Mouse (Mus musculus): Measurements from ENCODE around the gene Acap2. TPM values are rescaled to one million over a fixed set of nuclear protein-coding genes. Genes with fewer than 3 reads are reported as not detected.

Acap2 gene
- total RNA-seq, 2 experiments from 2014 or later = 9.0 to 10.0 TPM

DNA sequence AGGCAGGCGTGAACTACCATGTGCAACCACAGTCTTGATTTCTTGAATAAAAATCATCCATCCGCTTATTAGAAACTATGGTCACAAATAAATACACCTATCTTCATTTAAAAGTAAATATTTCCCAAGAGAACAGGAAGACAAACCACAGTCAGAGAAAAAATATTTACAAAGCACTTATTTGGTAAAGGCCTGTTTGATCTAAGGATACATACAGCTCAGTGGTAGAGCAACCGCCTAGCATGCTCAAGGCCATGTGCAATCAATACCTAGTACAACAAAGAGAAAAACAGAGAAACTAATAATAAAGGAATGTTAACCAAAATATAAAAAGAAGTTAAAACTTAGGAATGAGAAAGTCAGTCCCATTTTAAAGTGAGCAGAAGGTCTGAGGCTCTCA lies 28.8 kb downstream of the Acap2 start:
- no peak for DNase-seq
- intact Hi-C loops (cut with DNase I) = loop anchor here (5.0 kb wide), 1 partner anchor 35 kb away; no protein-coding TSS in a partner anchor

DNA sequence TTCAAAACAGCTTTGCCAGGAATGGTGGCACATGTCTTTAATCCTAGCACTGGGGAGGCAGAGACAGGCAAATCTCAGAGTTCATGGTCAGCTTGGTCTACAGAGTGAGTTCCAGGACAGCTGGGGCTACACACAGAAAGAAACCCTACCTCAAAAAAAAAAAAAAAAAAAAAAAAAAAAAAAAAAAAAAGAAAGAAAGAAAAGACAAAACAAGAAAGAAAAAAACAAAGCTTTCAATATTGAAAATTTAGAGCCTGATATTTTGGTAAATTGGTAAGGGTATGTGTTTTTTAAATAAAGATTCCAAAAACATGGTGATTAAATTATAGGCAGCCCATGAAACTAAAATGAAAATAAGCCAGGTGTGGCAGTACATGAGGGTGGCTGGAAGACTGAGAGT lies 29.6 kb downstream of the Acap2 start:
- DNase-seq = no peak
- intact Hi-C loops (cut with DNase I) = loop anchor here (5.0 kb wide), 1 partner anchor 34 kb away; no protein-coding TSS in a partner anchor

DNA sequence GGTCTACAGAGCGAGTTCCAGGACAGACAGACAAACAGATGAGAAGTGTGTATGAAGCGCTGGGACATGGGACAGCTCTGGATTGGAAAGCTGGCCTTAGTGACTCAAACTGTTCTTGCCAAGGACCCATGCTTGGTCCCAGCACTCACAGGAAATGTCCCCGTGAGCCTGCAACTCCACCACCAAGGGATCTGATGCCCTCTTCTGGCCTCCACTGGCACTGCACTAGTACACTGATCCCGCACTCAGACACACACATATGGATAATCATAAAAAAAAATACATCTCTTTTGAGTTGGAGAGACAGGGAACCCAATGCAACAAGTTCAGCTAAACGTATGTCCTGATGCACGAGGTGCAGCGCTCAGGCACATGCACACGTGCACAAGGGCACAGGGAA lies 30.7 kb downstream of the Acap2 start:
- intact Hi-C loops (cut with DNase I) = loop anchor here (5.0 kb wide), 1 partner anchor 33 kb away; no protein-coding TSS in a partner anchor
- DNase-seq = no peak

DNA sequence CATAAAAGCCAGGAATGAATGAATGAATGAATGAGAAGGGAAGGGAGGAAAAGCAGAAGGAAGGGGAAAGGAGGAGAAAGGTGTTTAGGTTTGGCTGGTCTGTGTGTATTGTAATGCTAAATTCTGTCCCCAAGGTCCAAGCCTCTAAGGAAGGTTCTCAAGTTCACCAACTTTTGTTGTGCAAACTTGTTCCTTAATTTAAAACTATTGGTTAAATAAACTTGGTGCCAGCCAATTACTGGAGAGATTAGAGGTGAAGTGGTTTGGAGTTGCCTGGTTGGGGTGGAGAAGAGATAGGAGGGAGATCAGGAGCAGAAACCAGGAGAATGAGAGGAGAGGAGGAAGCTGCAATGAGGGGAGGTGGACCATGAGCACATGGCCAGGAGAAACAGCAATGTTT lies 31.4 kb downstream of the Acap2 start:
- DNase-seq = no peak
- intact Hi-C loops (cut with DNase I) = no loop called here

DNA sequence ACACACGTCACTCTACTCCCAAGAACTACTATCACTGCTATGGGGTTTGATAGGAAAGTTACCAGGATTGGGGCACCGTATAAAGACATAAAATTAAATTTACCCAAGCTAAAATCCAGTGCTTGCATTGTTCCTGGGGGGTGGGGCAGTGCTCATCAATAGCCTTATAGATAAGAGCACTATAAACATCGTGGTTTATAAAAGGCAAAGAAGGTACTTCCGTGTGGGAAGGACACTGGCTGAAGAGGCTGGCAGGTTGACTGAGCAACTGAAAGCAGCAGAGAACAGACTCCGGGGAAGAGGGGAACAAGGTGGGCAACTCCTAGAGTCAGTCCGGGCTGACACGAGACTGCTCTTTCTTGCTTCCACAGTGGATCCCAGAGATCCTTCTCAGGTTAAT lies 33.1 kb downstream of the Acap2 start:
- no peak for DNase-seq

DNA sequence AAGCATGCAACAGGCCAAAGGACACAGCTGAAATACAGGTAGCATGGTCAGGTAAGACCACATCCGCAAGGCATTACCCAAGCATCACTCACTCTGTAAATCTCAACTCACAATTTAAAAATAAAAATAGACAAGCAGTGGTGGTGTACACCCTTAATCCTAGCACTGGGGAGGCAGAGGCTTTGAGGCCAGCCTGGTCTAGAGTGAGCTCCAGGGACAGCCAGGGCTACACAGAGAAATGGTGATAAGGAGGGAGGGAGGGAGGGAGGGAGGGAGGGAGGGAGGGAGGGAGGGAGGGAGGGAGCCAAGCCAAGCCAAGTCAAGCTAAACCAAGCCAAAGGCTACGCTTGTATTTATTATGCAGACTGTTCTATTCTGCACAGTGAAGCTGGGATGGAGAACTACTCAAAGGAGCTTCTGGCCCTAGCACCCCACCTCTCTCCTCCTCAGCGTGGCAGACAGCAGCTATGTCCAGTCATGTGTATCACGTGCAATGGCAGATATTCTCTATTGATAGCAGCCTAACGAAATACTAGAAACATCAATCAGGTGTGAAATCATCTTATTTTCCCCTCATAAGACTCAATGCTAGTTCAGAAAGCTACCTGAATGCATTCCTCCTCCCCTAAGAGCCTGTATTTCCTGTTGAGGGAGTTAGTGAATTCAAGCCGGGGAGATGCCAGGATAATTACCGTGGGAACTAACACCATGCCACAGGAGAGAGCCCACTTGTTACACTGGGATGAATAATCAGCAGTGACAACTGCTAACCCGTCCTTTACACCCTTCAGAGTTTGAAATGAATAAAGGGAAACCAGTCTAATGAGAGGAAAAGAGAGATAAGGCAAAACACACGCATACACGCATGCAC lies 33.8 kb downstream of the Acap2 start:
- no peak for DNase-seq
- intact Hi-C loops (cut with DNase I) = no loop called here

More for the DNA sequence above, 33.1 kb downstream of the Acap2 start:
- intact Hi-C loops (cut with DNase I) = no loop called here

DNA sequence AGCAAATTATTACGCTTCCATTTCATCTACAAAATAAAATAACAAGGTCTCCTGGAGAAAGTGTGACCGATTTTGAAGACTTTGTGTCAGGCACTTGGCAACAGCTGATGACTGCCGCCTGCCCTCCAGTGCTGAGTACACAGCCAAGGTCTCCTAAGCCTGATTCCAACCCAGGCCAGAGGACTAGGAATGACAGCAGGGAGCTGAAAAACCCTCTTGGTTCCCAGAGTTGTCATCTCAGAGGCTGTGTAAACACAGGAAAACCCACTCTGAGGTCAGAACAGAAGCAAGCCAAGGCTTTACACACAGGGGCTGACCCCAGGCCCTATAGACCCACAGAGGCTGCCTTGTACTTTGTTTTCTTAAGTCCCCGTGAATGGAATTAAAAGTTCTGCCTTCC lies 35.1 kb downstream of the Acap2 start:
- DNase-seq = no peak
- intact Hi-C loops (cut with DNase I) = no loop called here

DNA sequence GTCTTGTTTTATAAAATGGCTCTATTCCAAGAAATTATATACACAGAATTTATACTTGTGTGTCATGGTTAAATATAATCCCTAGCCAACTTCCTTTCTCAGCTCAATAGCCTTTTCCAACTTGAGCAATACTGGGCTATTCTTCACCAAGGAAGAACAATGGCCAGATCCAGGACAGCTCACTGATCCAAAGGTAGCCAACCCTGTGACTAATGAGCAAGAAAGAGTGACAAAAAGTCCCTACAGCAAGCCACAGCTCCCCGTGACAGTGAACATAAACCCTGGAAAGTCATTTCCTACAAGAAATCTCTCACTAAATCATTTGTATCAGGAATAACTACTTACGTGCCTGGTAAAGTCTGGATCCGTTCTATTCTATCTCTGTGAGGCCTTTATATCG lies 35.6 kb downstream of the Acap2 start:
- no peak for DNase-seq
- intact Hi-C loops (cut with DNase I) = no loop called here

DNA sequence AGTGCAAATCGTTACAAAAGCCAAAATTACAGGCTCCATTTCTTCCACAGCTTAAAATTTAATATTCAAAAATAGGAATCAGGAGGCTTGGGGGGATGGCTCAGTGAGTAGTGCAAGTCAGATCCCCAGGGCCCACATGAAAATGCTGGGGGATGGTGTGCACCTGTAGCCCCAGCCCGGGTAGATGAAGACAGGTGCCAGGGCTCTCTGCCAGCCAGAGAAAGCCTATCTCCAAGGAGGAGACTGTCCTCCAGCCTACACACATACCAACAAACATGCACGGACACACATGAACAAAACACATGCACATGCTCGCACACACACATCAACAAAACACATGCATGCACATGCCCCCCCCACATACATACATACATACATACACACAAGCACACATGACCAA lies 36.9 kb downstream of the Acap2 start:
- DNase-seq = no peak
- intact Hi-C loops (cut with DNase I) = no loop called here

DNA sequence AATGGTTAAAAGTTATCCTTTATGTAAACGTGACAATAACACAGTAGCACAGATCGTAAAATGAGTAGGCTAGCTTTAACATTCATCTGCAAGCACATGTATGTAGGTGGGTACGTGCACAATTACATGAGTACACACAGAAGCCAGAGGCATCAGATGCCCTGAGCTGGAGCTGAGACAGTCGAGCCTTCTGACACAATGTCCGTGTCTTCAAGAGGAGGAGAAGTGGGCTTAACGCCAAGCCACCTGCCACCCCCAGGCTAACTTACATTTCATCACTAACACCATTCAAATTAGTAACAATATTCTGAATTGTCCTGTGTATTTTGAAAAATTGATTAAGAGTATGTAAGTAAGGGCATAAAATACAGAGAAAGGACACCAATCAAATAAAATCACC lies 40.6 kb downstream of the Acap2 start:
- no peak for DNase-seq
- intact Hi-C loops (cut with DNase I) = no loop called here

DNA sequence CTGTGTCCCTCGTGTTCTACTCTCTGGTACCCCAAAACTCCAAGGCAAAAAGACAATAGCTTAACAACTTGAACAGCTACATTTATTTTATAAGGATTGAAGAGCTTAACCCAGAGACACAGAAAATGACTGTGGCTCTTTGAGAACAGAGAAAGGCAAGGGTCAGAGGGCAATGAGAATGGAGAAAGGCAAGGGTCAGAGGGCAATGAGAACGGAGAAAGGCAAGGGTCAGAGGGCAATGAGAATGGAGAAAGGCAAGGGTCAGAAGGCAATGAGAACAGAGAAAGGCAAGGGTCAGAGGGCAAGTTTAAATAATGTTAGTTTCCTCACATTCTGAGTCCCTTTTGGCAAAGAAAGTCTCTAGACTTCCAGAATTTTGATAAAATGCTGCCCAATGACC lies 41.6 kb downstream of the Acap2 start:
- intact Hi-C loops (cut with DNase I) = no loop called here
- no peak for DNase-seq

DNA sequence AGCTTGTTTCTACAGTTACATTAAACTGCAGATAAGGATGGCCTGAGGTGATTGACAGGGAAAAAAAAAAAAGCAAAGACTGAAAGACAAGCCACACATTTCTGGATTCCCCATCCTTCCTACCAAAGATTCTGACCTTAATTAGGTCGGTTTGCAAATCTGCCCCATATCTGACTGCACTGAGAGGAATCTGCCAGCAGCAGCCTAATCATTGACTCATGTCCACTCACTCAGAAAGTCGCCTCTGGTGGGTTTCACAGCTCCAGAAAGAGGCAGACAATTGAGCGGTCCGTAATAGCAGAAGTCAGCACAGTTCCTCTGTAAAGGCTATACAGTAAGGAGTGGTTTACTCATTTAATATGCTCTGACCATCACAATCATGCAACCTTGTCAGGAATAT lies 51.2 kb downstream of the Acap2 start:
- no peak for DNase-seq

DNA sequence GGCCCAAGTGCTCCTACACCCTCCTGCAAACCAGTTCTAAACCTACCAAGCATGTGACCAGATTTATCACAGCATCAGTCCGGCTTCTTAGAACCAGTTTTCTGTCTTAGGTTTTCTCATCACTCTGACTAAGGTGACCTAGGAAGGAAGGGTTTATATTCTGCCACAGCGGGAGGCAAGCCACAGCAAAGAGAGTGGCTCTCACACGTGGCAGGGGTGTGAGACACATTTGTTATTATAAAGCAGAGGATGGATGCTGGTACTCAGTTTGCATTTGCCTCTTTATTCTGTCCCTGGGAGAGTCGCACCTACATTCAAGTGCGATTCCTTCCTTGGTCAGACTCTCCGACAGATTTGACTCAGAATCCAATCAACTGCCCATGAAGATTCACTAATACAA lies 52.2 kb downstream of the Acap2 start:
- intact Hi-C loops (cut with DNase I) = no loop called here

More for the DNA sequence above, 51.2 kb downstream of the Acap2 start:
- intact Hi-C loops (cut with DNase I) = no loop called here

DNA sequence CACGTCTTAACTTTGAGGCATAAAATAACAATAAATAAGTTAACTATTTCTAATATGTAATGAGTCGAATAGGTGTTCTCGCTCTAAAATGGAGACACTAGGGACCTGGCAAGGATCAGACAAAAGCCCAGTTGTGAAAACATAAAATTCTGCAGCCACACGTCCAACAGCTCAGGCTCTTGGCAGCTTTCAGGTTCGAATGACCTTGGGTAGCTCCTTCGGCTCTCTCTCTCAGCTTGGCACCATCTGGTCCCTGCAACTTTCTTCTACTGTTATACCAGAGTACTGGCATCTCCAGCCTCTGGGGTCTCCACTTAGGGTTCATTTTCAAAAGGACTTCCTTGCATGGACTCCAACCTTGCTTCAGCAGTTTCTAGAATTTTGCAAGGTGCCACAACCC lies 53.3 kb downstream of the Acap2 start:
- no peak for DNase-seq
- intact Hi-C loops (cut with DNase I) = no loop called here

More for the DNA sequence above, 52.2 kb downstream of the Acap2 start:
- no peak for DNase-seq

DNA sequence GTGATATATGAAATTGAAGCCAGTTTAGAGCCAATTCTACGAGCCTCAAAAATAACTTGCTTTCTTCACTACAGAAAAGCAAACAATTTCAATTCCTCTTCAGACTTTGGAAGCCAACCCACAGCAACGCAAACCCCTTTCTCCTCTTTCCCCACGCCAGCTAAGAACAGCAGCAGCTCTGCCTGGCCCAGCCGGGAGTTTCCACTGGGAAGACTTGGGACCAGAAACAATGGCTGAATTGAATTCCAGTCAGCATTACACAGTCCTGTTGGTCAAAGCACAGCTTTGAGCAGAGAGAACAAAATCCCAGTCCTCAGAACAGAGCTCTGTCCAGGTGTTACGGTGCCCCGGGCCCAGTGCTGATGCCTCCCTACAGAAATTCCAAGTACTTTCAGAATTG lies 59.1 kb downstream of the Acap2 start:
- intact Hi-C loops (cut with DNase I) = no loop called here
- no peak for DNase-seq

DNA sequence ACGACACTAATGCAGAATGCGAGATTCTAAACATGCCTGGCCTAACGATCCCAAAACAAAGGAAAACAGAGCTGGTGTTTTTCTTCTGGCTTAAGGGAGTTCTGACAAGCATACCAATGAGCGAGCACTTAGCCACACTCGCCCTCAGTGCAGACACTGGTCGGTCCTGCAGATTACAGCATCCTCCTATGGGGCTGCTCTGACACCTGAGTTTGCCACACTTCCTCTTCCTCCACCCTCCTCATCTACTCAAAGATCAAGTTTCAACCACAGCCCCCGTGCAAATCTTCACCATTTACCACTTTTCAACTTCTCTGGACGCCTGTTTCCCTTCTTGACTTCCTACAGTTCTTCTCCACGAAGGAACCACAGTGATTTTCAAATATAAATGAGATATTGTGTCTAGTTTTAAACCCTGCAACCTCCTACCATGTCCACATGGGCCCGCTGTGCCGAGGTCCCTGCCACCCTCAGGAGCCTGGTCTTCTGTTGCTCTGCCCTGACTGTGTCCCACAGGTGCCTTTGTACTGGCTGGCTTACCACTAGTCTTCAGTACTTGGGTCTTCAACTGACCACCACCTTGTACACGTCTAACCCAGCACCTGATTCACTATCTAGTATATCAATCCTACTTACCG lies 64.3 kb downstream of the Acap2 start:
- intact Hi-C loops (cut with DNase I) = loop anchor here (5.0 kb wide), 1 partner anchor 36 kb away; no protein-coding TSS in a partner anchor

DNA sequence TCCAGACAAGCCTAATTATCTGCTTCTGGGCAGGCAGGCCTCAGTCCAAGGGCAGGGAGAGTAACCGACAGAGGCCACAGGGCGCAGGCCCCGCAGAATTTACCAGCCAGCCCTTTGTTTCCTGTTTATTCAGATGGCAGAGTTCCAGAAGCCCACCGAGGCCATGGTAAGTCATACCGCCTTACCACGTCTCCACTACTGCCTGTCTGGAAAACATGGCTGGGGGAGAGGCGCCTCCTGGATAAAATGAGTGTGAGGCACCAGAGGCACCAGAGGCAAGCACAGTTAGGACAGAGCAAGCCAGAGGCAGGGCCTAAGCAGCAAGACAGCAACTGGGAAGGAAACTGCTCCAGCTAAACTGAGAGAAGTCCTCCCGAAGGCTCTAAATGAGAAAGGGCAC lies 65.5 kb downstream of the Acap2 start:
- intact Hi-C loops (cut with DNase I) = loop anchor here (5.0 kb wide), 1 partner anchor 37 kb away; no protein-coding TSS in a partner anchor
- DNase-seq = no peak

More for the DNA sequence above, 64.3 kb downstream of the Acap2 start:
- no peak for DNase-seq

DNA sequence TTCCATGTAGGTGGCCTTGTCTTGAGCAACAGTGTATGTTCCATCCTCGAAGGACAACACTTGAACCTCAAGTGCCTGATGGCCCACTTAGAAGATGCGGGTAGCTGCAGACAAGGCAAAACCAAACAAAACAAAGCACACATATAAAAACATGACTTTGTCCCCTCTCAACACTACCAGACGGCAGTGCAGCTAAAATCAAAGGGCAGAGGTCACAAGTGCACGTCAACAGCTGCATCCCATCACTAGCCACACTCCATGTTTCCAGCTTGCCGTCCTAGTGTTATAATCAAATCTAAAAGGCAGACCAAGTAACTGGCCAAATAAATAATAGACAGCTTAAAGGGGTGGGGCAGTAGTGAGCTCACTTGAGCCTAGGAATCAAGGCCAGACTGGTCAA lies 69.5 kb downstream of the Acap2 start:
- intact Hi-C loops (cut with DNase I) = no loop called here
- DNase-seq = no peak

DNA sequence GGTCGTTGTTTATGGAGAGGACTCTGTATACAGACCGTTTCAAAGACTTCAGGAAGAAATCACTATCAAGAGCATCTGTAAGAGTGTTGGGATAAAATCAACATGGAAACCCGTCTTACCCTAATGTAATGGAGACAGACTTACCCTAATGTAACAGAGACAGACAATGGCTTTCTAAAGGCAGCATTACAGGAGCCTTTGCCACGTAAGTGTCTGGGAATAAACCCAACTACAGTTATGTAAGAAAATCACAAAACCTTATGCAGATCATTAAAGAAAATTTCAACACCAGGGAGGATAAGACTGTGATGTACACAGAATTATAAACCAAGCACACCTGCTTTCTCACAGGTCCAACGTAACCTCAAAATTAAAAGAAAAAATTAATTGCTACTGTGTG lies 72.9 kb downstream of the Acap2 start:
- no peak for DNase-seq
- intact Hi-C loops (cut with DNase I) = no loop called here

DNA sequence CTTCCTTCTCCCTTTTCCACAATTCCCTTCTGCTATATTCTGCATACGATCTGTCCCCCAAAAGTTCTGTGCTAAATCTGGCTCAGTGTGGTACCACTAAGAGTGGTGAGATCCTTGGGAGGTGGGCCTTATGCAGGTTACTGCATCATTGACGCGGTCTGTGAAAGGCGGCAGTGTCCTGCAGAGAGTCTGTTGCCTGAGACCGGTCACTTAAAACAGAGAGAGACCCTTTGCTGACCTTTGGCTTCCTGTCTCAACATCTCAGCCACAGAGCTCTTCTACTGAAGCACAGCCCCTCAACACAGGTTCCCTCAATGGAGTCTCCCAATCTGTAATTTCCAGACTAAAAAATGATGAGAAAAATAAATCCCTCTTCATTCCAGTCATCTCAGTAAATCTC lies 76.1 kb downstream of the Acap2 start:
- intact Hi-C loops (cut with DNase I) = no loop called here
- DNase-seq = no peak

DNA sequence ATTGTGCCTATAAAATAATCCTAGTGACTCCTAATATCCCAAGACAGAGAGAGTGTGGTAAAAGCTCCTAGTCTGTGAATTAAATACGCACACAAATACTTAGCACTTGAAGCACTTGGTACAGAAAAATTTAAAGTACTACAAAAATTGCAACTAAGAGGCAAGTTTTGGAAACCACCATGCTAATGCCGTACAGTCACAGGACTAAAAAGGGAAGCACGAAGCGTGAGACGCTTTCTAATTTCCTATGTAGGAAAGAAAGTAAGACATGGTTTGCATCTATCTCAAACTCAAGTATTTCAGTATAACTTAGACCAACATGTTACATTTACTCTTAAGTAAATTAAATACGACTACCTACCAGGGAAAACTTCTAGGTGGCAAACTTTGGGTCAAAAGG lies 79.4 kb downstream of the Acap2 start:
- intact Hi-C loops (cut with DNase I) = no loop called here

DNA sequence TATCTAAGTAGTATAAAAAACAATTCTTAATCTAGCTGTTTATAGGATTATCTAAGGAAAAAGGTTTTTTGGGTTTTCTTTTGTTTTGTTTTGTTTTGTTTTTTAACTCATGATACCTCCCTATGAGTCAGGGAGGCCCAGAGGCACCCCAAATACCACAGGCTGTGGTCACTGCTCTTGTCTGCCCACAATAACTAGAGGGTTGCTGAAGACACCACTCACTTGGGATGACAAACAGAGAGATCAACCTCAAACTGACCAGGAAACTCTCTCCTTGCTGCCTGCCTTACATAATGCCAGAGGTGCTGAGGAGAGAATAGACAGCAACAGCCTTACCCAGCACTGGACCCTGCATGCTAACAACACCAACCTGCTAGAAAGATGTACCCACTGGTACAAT lies 87.4 kb downstream of the Acap2 start:
- DNase-seq = no peak
- intact Hi-C loops (cut with DNase I) = no loop called here

More for the DNA sequence above, 79.4 kb downstream of the Acap2 start:
- DNase-seq = no peak
